In genomic region chr4:41124180-41124951, GRCm38 (mm10) we compare ENCODE assay signal across 8 mouse cellular contexts. TPM values are rescaled to one million over a fixed set of nuclear protein-coding genes. Genes with fewer than 3 reads are reported as not detected.
DNase-seq lines count a peak whose midpoint lies in the region; ATAC-seq and TF ChIP-seq lines count a peak whose summit lies in the region.

Gene Nol6, minus strand, starts transcription at chr4:41124455.

- H3K9me3 ChIP-seq in G1E (replicated peaks) = no peaks in the 10 kb centered on the region
- no peaks in the 10 kb centered on the region for H3K9me3 ChIP-seq in forebrain, embryonic 16.5 days (ENCODE audit: control insufficient read depth, low read length)
- H3K9me3 ChIP-seq in lung, embryonic 14.5 days (ENCODE audit: low read depth, low read length) = no peaks in the 10 kb centered on the region

- peak; percentile 99 for ATAC-seq in G1E (ENCODE audit: extremely low read depth, insufficient number of reproducible peaks, low FRiP score, poor library complexity, severe bottlenecking)
- peak; percentile 100 for ATAC-seq in forebrain, embryonic 16.5 days
- peak; percentile 100 for ATAC-seq in lung, embryonic 14.5 days (ENCODE audit: insufficient read depth)

- H3K9ac ChIP-seq in forebrain, embryonic 16.5 days (replicated peaks; ENCODE audit: low read depth, low read length) = peak within 1 kb of the TSS; percentile 66
- peak within 1 kb of the TSS; percentile 68 for H3K9ac ChIP-seq in lung, embryonic 14.5 days

- 3% methylated on average over 27 of the region's 29 CpGs for WGBS in forebrain, embryonic 16.5 days
- 1% methylated on average over 29 of the region's 29 CpGs for WGBS in lung, embryonic 14.5 days
- 3% methylated on average over 29 of the region's 29 CpGs for WGBS in olfactory bulb, adult 2 months
- WGBS in thymus, adult 2 months = 0% methylated on average over 29 of the region's 29 CpGs

- peaks cover 41% of the 10 kb centered on the region for H3K36me3 ChIP-seq in G1E (replicated peaks)
- H3K36me3 ChIP-seq in forebrain, embryonic 16.5 days (ENCODE audit: control insufficient read depth, insufficient read depth) = peaks cover 6% of the 10 kb centered on the region; the same call in 1 of the 2 replicates
- peaks cover 30% of the 10 kb centered on the region for H3K36me3 ChIP-seq in lung, embryonic 14.5 days (ENCODE audit: insufficient read depth)
- H3K36me3 ChIP-seq in thymus, adult 2 months (ENCODE audit: control insufficient read depth, insufficient read depth, low read length) = peaks cover 3% of the 10 kb centered on the region; the same call in 1 of the 2 replicates

- H3K4me2 ChIP-seq in forebrain, embryonic 16.5 days (ENCODE audit: low read length) = peak within 1 kb of the TSS; percentile 92
- H3K4me2 ChIP-seq in lung, embryonic 14.5 days = peak within 1 kb of the TSS; percentile 87

- peak; percentile 38; the same call in 1 of the 2 replicates for TF ChIP-seq POLR2A in olfactory bulb, adult 2 months (IDR thresholded peaks at IDR 0.05; ENCODE audit: insufficient read depth, low read depth, low read length)
- peak; percentile 27; the same call in 1 of the 2 replicates for TF ChIP-seq POLR2A in thymus, adult 2 months (IDR thresholded peaks at IDR 0.05; ENCODE audit: control insufficient read depth, extremely low read depth, insufficient read depth, low read length, poor library complexity)

- DNase-seq in G1E (ENCODE audit: low spot score) = peak; percentile 98
- DNase-seq in cerebellum, adult 18-20 months = peak; percentile 92 to 98
- peak; percentile 94 for DNase-seq in heart, postnatal 36 days
- DNase-seq in layer of hippocampus, adult 2 months (ENCODE audit: low spot score in 2 of 2) = peak; percentile 97 to 100
- peak; percentile 100 for DNase-seq in lung, embryonic 14.5 days
- DNase-seq in thymus, adult 2 months = peak; percentile 97

- peaks cover 10% of the 10 kb centered on the region for H3K4me1 ChIP-seq in G1E (ENCODE audit: insufficient read depth, low read depth, low read length)
- H3K4me1 ChIP-seq in forebrain, embryonic 16.5 days (replicated peaks; ENCODE audit: control insufficient read depth, insufficient read depth, low read length) = peaks cover 11% of the 10 kb centered on the region
- peaks cover 5% of the 10 kb centered on the region; the same call in 1 of the 2 replicates for H3K4me1 ChIP-seq in lung, embryonic 14.5 days (ENCODE audit: insufficient read depth)
- peaks cover 6% of the 10 kb centered on the region for H3K4me1 ChIP-seq in olfactory bulb, adult 2 months (ENCODE audit: control insufficient read depth, insufficient read depth, low read length)
- H3K4me1 ChIP-seq in thymus, adult 2 months (replicated peaks; ENCODE audit: control insufficient read depth, insufficient read depth, low read length) = no peaks in the 10 kb centered on the region

- intact Hi-C loops in heart, postnatal 36 days (cut with DNase I) = no loop called here

- TF ChIP-seq CTCF in G1E (IDR thresholded peaks at IDR 0.05; ENCODE audit: low read depth, low read length) = no peak
- no peak for TF ChIP-seq CTCF in layer of hippocampus, adult 2 months (conservative IDR thresholded peaks at IDR 0.05)
- TF ChIP-seq CTCF in lung, embryonic 14.5 days (IDR thresholded peaks at IDR 0.05; ENCODE audit: low read depth) = no peak
- TF ChIP-seq CTCF in olfactory bulb, adult 2 months (IDR thresholded peaks at IDR 0.05; ENCODE audit: insufficient read depth, low read depth, low read length) = no peak
- peak; percentile 69; the same call in 1 of the 2 replicates for TF ChIP-seq CTCF in thymus, adult 2 months (IDR thresholded peaks at IDR 0.05; ENCODE audit: borderline replicate concordance, control insufficient read depth, extremely low read depth, insufficient read depth, low read length, poor library complexity)

- peak within 1 kb of the TSS; percentile 75 for H3K4me3 ChIP-seq in G1E (ENCODE audit: low read depth, low read length)
- H3K4me3 ChIP-seq in forebrain, embryonic 16.5 days (replicated peaks; ENCODE audit: low read length) = peak within 1 kb of the TSS; percentile 84
- H3K4me3 ChIP-seq in layer of hippocampus, adult 2 months = peak within 1 kb of the TSS; percentile 93
- H3K4me3 ChIP-seq in lung, embryonic 14.5 days (ENCODE audit: low read depth, low read length) = peak within 1 kb of the TSS; percentile 68
- peak within 1 kb of the TSS; percentile 85 for H3K4me3 ChIP-seq in olfactory bulb, adult 2 months (ENCODE audit: insufficient read depth, low read depth, low read length)
- peak within 1 kb of the TSS; percentile 49 for H3K4me3 ChIP-seq in thymus, adult 2 months (ENCODE audit: control insufficient read depth, insufficient read depth, low read length)

- no peaks in the 10 kb centered on the region for H3K27me3 ChIP-seq in G1E (ENCODE audit: insufficient read depth, low read length)
- H3K27me3 ChIP-seq in forebrain, embryonic 16.5 days (replicated peaks; ENCODE audit: control insufficient read depth, insufficient read depth, low read length) = 0 out of 2 replicates have a peak, but pooled peaks cover 2% of the 10 kb centered on the region
- H3K27me3 ChIP-seq in lung, embryonic 14.5 days (ENCODE audit: insufficient read depth, low read length) = no peaks in the 10 kb centered on the region
- H3K27me3 ChIP-seq in thymus, adult 2 months (ENCODE audit: control insufficient read depth, insufficient read depth, low read length) = no peaks in the 10 kb centered on the region

- H3K27ac ChIP-seq in forebrain, embryonic 16.5 days (ENCODE audit: low read length) = 0 out of 2 replicates have a peak within 1 kb of the TSS, but pooled peaks have one; percentile 38
- H3K27ac ChIP-seq in layer of hippocampus, adult 2 months = peak within 1 kb of the TSS; percentile 79
- H3K27ac ChIP-seq in lung, embryonic 14.5 days (ENCODE audit: low read depth) = no peak within 1 kb of the TSS
- H3K27ac ChIP-seq in olfactory bulb, adult 2 months (ENCODE audit: insufficient read depth, low read depth, low read length) = no peak within 1 kb of the TSS
- H3K27ac ChIP-seq in thymus, adult 2 months (ENCODE audit: control insufficient read depth, insufficient read depth, low read length) = no peak within 1 kb of the TSS

RNA-seq across cellular contexts. Expression of gene Nol6, which starts in this region (rescaled TPM):
- total RNA-seq in G1E (2014; fragmentation: Nextera tagmentation) (28.5 and 29.9 TPM in 2 replicates), G1E (2017) (14.8 and 15.9 TPM in 2 replicates)
- 73.1 and 82.3 TPM in 2 replicates for polyA plus RNA-seq in G1E (2012)
- 41.7 and 45.6 TPM in 2 replicates for polyA plus RNA-seq in forebrain, embryonic 16.5 days (2015; fragmentation: Nextera tagmentation; extraction: Ambion mirVana)
- 10 to 100 TPM; 14.8 to 15.8 TPM for total RNA-seq in heart, postnatal 36 days (2021)
- 100 to 1,000 TPM; 105 to 113 TPM for total RNA-seq in layer of hippocampus, adult 2 months (2021)
- polyA plus RNA-seq in lung, embryonic 14.5 days (2014; fragmentation: Nextera tagmentation; extraction: Ambion mirVana) = 27.2 and 32.4 TPM in 2 replicates
- polyA plus RNA-seq in olfactory bulb, adult 2 months (2012; ENCODE audit: insufficient read depth, insufficient read length, low replicate concordance, missing spikeins) = not detected in 2 replicates
- 47.8 and 54.1 TPM in 2 replicates for polyA plus RNA-seq in thymus, adult 2 months (2012; rRNA removed)

Comparison
In these comparisons a context has a peak if more than half of its experiments do, and no peak if none do; other contexts are left out.
1. H3K27ac ChIP-seq: peak in forebrain, embryonic 16.5 days (single experiment) and layer of hippocampus, adult 2 months (single experiment); none in lung, embryonic 14.5 days (single experiment), olfactory bulb, adult 2 months (single experiment) and thymus, adult 2 months (single experiment).
2. Peak in every context shown above with its lines, with median percentiles within 50 percentile points of each other: ATAC-seq, DNase-seq and H3K4me3 ChIP-seq.